Mouse (Mus musculus) cerebellum, adult 2 months (tissue): ENCODE data around the gene Scn1a.

Source experiments
- CTCF ChIP-seq: fragments of 200-500 bp; IDR thresholded peaks from 2 replicates; pipeline ENCODE4 v1.5.1; 2011; ENCODE audit warnings: low read depth, mild to moderate bottlenecking, control low read depth, low read length, moderate library complexity, borderline replicate concordance; ENCODE audit not compliant: insufficient read depth
- POLR2A ChIP-seq: fragments of 200-500 bp; IDR thresholded peaks from 2 replicates; pipeline ENCODE4 v1.6.1; 2011; ENCODE audit warnings: low read length, control low read depth, borderline replicate concordance; ENCODE audit not compliant: insufficient read depth

- TF ChIP-seq CTCF = no peak
- no peak for TF ChIP-seq POLR2A
Observed at GRCm38 (mm10) chr2:66220954-66221353, 219.7 kb downstream of the Scn1a start.
